Mouse (Mus musculus): Measurements from ENCODE around the gene Mtx1.
"Not testable (repeated sequence)": the region's sequence is repeated elsewhere in the genome, so short reads cannot be mapped to it uniquely, and the experiment has no call there.

Mtx1 gene

DNA sequence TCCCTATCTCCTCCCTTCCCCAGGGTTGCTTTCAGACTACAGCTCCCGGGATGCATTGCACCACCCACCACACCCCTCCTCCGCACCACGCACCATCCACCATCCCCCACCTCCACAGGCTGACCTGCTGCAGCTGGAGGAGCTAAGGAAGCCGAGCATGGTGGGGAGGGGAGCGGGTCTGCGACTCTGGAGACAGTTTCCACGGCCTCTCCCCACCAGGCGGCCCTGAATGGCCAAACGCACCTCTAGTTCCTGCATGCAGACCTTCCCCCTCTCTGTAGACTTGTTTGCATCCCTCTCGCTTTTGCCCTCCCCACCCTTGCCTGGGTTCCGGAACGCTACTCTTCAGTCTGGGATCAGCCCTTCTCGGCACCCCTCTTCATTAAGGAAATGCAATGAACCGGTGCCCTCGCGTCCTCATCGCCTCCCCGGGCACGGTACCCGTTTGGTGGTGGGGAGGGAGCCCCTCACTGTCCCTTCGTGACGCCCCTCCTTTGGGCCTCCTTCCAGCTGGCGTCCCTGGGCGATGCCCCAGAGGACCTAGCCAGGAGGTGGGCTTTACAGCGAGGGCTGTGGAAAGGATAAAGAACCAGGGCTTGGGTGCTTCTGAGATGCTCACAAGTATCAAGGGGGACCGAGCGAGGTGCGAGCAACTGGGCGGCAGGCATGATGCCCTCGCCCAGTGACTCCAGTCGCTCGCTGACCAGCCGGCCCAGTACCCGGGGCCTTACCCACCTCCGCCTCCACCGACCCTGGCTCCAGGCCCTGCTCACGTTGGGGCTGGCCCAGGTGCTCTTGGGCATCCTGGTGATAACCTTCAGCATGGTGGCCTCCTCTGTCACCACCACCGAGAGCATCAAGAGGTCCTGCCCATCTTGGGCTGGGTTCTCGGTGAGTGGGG lies 43.6 kb downstream of the Mtx1 start, which contains the start of gene Fam189b:
Gene Fam189b, plus strand, starts transcription at position 86 of the 901 bp plus-strand sequence.
- peak; percentile 66 for DNase-seq (ENCODE audit: low read depth)

- DNase-seq (ENCODE audit: low read depth): no peak
These were observed 44.3 kb downstream of the Mtx1 start for GRCm38 (mm10) chr3:89182531-89183057.

GRCm38 (mm10) chr3:89181749-89182500 lies 45.0 kb downstream of the Mtx1 start:
- no peak for DNase-seq (ENCODE audit: low read depth)

DNA sequence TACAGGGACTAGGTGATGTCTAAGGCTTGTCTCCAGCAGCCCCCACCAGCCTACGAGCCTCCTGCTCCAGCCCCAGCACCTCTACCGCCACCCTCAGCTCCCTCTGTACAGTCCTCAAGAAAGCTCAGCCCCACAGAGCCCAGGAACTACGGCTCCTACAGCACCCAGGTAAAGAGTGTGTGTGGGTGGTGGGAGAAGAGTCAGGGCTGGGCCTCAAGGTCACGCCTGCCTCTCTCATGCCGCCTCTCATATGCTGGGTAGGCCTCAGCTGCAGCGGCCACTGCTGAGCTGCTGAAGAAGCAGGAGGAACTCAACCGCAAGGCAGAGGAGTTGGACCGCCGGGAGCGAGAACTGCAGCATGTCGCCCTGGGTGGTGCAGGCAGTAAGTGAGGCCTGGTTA lies 47.8 kb downstream of the Mtx1 start:
- DNase-seq (ENCODE audit: low read depth): no peak

DNA sequence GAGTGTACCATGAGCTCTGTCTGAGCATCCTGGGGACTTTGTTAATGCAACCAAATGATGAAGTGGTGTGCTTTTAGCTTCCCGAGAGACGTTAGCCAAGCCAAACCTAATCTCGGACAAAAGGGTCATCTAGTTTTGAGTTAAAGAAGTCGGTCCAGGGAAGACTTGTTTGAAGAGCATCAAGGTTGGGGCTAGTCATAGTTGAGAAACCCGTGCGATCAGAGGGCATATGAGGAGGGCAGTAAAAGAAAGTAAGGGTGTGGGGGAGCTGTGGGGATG lies 48.8 kb downstream of the Mtx1 start:
- DNase-seq (ENCODE audit: low read depth): no peak

GRCm38 (mm10) chr3:89177242-89178106 lies 49.4 kb downstream of the Mtx1 start, which contains the start of gene Scamp3:
Gene Scamp3 (plus strand): TSS chr3:89177473.
- peak; percentile 95 for DNase-seq (ENCODE audit: low read depth)

GRCm38 (mm10) chr3:89176421-89176820 lies 50.5 kb downstream of the Mtx1 start:
- no peak for DNase-seq (ENCODE audit: low read depth)

GRCm38 (mm10) chr3:89175544-89175943 lies 51.3 kb downstream of the Mtx1 start:
- no peak for DNase-seq (ENCODE audit: low read depth)

DNA sequence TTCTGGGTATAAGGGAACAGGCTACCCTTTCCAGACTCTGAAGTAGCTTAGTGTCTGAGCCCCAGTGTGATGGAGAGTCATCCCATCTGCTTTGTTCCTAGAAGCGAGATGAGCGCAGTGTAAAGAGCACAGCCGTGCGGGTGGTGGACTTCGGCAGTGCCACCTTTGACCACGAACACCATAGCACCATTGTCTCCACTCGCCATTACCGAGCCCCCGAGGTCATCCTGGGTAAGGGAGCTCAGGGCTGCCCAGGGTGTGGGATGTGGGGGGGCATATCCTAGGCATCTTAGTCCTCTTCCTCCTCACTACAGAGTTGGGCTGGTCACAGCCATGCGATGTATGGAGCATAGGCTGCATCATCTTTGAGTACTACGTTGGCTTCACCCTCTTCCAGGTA lies 52.0 kb downstream of the Mtx1 start:
- DNase-seq (ENCODE audit: low read depth): no peak

DNA sequence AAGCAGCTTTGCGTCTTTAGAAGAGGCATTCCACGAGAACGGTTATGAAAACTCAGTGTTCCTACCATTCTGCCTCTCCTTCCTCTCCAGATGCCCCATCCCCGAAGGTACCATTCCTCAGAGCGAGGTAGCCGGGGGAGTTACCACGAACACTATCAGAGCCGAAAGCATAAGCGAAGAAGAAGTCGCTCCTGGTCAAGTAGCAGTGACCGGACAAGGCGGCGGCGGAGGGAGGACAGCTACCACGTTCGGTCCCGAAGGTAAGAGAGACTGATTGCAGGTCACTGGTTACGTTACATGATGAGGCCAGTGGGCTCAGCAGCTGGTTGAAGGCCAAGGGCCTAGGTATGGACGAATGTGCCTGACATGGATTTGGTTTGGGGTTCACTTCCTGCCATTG lies 59.9 kb downstream of the Mtx1 start:
- no peak for DNase-seq (ENCODE audit: low read depth)

DNA sequence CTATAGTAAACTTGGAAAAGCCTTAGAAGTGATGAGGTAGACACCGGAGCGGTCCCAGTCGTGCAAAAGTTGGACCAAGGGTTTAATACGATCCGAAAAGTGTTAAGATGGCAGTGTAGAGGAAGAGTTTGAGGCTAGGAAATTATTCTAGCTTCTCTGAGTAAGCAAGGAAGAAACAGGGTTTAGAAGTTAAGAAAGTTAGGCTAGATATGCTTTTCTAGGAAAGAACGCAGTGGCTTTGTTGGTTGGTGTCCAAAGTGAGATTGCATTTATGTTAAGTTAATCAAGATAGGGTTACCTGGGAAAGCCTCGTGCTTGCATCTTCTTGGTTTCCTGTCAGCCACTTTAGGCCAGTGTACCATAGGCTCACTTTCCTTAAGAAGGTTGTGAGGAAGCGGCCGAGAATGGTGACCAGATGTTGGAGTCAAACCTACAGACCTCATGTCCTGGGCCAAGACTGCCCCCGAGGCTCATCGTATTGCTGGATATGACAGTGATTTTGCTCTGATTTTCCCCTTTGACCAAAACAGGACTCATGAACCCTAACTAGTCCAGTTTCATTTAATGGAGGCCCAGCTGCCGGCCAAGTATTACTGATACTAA lies 61.5 kb downstream of the Mtx1 start:
- no peak for DNase-seq (ENCODE audit: low read depth)

- peak; percentile 66 for DNase-seq (ENCODE audit: low read depth)
These were observed 62.2 kb downstream of the Mtx1 start, which contains the start of gene Clk2 for GRCm38 (mm10) chr3:89164506-89165267. Gene Clk2 (plus strand): TSS chr3:89164795.

DNA sequence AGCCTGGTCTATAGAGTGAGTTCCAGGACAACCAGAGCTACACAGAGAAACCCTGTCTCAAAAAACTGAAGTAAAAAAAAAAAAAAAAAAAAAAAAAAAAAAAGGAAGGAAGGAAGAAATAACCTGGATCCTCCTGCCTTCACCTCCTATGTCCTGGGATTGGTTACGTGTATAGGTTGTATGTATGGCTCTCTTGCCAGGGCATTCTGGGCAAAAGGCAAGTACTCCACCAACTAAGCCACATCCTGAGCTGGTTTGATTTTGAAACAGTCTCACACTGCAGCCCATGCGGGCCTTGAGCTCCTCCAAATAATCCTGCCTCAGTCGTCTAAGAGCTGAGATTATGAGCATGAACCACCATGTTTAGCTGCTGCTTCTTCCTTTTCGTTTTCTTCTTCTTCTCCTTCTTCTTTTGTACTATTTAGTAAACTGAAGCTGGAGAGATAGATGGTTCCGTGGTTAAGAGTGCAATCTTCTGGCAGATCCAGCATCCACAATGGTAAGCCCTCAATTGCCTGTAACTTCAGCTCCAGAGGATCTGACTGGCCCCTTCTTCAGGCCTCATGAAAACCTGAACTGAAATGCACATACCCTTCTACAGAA lies 63.1 kb downstream of the Mtx1 start:
- no peak for DNase-seq (ENCODE audit: low read depth)

GRCm38 (mm10) chr3:89163123-89163522 lies 63.8 kb downstream of the Mtx1 start:
- peak; percentile 24 for DNase-seq (ENCODE audit: low read depth)

DNA sequence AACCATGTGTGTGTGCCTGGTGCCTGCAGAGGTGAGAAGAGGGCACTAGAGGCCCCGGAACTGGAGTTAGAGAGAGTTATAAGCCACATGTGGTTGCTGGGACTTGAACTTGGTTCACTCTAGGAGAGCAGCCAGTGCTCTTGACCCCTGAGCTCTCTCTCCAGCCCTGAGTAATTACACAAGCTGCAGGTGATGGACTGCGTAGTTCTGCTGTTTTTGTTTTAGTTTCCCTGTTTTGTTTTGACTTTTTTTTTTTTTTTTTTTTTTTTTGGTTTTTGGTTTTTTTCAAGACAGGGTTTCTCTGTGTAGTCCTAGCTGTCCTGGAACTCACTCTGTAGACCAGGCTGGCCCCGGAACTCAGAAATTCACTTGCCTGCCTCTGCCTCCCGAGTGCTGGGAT lies 65.1 kb downstream of the Mtx1 start:
- DNase-seq (ENCODE audit: low read depth): no peak

- DNase-seq (ENCODE audit: low read depth): not testable (repeated sequence)
These were observed 65.7 kb downstream of the Mtx1 start for GRCm38 (mm10) chr3:89161207-89161606.

- no peak for DNase-seq (ENCODE audit: low read depth)
These were observed 67.1 kb downstream of the Mtx1 start, which contains the start of gene Hcn3 for GRCm38 (mm10) chr3:89159616-89160344. Gene Hcn3 (minus strand): TSS chr3:89160196.

DNA sequence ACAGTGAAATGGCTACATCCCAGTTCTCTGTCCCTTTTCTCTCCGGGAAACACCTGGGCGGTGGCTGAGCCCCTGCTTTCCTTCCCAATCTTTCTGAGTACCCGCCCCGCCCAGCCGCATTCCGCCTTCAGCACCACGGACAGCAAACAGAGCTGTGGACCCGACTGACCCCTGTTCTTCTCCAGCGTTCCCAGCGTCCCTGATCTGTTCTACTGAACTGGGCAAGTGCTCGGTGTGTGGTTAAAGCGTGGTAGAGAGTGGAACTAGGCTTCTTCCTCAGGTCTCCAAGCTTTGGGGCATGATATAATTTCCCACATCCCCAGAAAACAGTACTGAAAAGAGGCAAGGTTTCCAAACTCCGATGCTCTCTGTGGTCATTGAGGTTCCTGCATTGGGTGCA lies 67.7 kb downstream of the Mtx1 start:
- no peak for DNase-seq (ENCODE audit: low read depth)
